ENCODE assay signal across 8 mouse cellular contexts in genomic region chr12:80153687-80154326, GRCm38 (mm10). TPM values are rescaled to one million over a fixed set of nuclear protein-coding genes. Genes with fewer than 3 reads are reported as not detected.
DNase-seq lines count a peak whose midpoint lies in the region; ATAC-seq and TF ChIP-seq lines count a peak whose summit lies in the region.

No protein-coding gene starts in this region.

- peaks cover 2% of the 10 kb centered on the region; the same call in 1 of the 2 replicates for H3K9me3 ChIP-seq in liver, embryonic 14.5 days (ENCODE audit: control insufficient read depth, low read length)

- no peaks in the 10 kb centered on the region for H3K36me3 ChIP-seq in liver, embryonic 14.5 days (replicated peaks; ENCODE audit: control insufficient read depth, insufficient read depth, low read depth)

- no peaks in the 10 kb centered on the region for H3K4me1 ChIP-seq in embryonic fibroblast, embryonic 13.5 days (ENCODE audit: control insufficient read depth, insufficient read depth, low read length)
- H3K4me1 ChIP-seq in liver, embryonic 14.5 days (replicated peaks; ENCODE audit: control insufficient read depth in 2 of 2, insufficient read depth in 2 of 2, low read length in 1 of 2) = peaks cover 0 to 2% of the 10 kb centered on the region in 2 experiments; a peak in 2 of 4 replicates

- peak; percentile 74 for DNase-seq in CD4-positive, CD25-positive, alpha-beta regulatory T cell, adult 2 months (ENCODE audit: low read depth, low spot score)
- no peak for DNase-seq in left cerebral cortex, adult 2 months (ENCODE audit: extremely low spot score in 1 of 2, low spot score in 2 of 2)
- DNase-seq in left cerebral cortex, adult 8-10 months (ENCODE audit: low spot score in 2 of 2) = no peak
- peak; percentile 70 for DNase-seq in adrenal gland, postnatal 10 days
- peak in 2 of 3 experiments; percentile 42 to 48 for DNase-seq in liver, embryonic 14.5 days (ENCODE audit: low read depth in 3 of 3, low spot score in 3 of 3)
- peak; percentile 49 for DNase-seq in skeletal muscle tissue, adult 2 months (ENCODE audit: low read depth, low spot score)

- intact Hi-C loops in left cerebral cortex, adult 2 months (cut with DNase I) = loop anchor here (2.0 to 10.0 kb wide), 2 partner anchors 311 to 571 kb away; partner anchors contain the start of gene Exd2

- H3K27me3 ChIP-seq in liver, embryonic 14.5 days (ENCODE audit: control insufficient read depth, insufficient read depth, low read length) = no peaks in the 10 kb centered on the region

- H3K27ac ChIP-seq in left cerebral cortex, adult 2 months = no peak overlapping the region
- no peak overlapping the region for H3K27ac ChIP-seq in embryonic fibroblast, embryonic 13.5 days (ENCODE audit: insufficient read depth, low read length)
- no peak overlapping the region for H3K27ac ChIP-seq in liver, embryonic 14.5 days

- no peak for TF ChIP-seq POLR2A in embryonic fibroblast, embryonic 13.5 days (IDR thresholded peaks at IDR 0.05; ENCODE audit: low read depth, low read length)

- H3K4me3 ChIP-seq in left cerebral cortex, adult 2 months = no peak overlapping the region
- no peak overlapping the region for H3K4me3 ChIP-seq in embryonic fibroblast, embryonic 13.5 days (ENCODE audit: insufficient read depth, low read length)
- H3K4me3 ChIP-seq in liver, embryonic 14.5 days (ENCODE audit: insufficient read depth in 1 of 2, low read depth in 2 of 2, low read length in 2 of 2) = no peak overlapping the region

- ATAC-seq in CD4-positive, CD25-positive, alpha-beta regulatory T cell, adult 4 months = no peak
- ATAC-seq in liver, embryonic 14.5 days (ENCODE audit: insufficient read depth) = no peak

- no peak overlapping the region for H3K9ac ChIP-seq in liver, embryonic 14.5 days (replicated peaks)

- no peak for TF ChIP-seq EP300 in liver, embryonic 14.5 days (IDR thresholded peaks at IDR 0.05; ENCODE audit: low read depth)

- peak overlapping the region; percentile 22; the same call in 1 of the 2 replicates for H3K4me2 ChIP-seq in liver, embryonic 14.5 days (ENCODE audit: low read depth)

- WGBS in liver, embryonic 14.5 days (ENCODE audit: insufficient replicate concordance) = 26% methylated on average over 10 of the region's 10 CpGs

- peak; percentile 79 for TF ChIP-seq CTCF in left cerebral cortex, adult 2 months (IDR thresholded peaks at IDR 0.05)
- TF ChIP-seq CTCF in embryonic fibroblast, embryonic 13.5 days (IDR thresholded peaks at IDR 0.05; ENCODE audit: borderline replicate concordance, insufficient read depth, low read length) = peak; percentile 61; the same call in 1 of the 2 replicates
- peak; percentile 79 for TF ChIP-seq CTCF in liver, embryonic 14.5 days (IDR thresholded peaks at IDR 0.05; ENCODE audit: low read depth)

RNA-seq across cellular contexts. Expression of gene Zfp36l1, which starts 41.0 kb away (rescaled TPM):
- 100 to 1,000 TPM; 139 to 188 TPM for polyA plus RNA-seq in CD4-positive, CD25-positive, alpha-beta regulatory T cell, adult 4 months (2017; shearing (Covaris generic))
- total RNA-seq in left cerebral cortex, adult 2 months (2021) = 10 to 100 TPM; 32.7 to 39.2 TPM
- 10 to 100 TPM; 26.7 to 46.5 (median 33.3) TPM for total RNA-seq in left cerebral cortex, adult 8-10 months (2022)
- total RNA-seq in adrenal gland, postnatal 10 days (2021) = 100 to 1,000 TPM; 190 to 228 TPM
- 72.6 and 139 TPM in 2 replicates for polyA plus RNA-seq in embryonic fibroblast, embryonic 13.5 days (2011; ENCODE audit: insufficient read length, low read depth, missing spikeins)
- 19.4 and 23.5 TPM in 2 replicates for polyA plus RNA-seq in liver, embryonic 14.5 days (2012; rRNA removed)
- 22.7 and 28.5 TPM in 2 replicates for polyA plus RNA-seq in liver, embryonic 14.5 days (2014; fragmentation: Nextera tagmentation; extraction: Ambion mirVana)

Comparison
In these comparisons a context has a peak if more than half of its experiments do, and no peak if none do; other contexts are left out.
1. DNase-seq: peak in CD4-positive, CD25-positive, alpha-beta regulatory T cell, adult 2 months (single experiment), adrenal gland, postnatal 10 days (single experiment), liver, embryonic 14.5 days (2 of 3) and skeletal muscle tissue, adult 2 months (single experiment); none in left cerebral cortex, adult 2 months (0 of 2) and left cerebral cortex, adult 8-10 months (0 of 2).
2. RNA of gene Zfp36l1, which starts 41.0 kb away (total RNA-seq): 190 to 228 TPM in adrenal gland, postnatal 10 days; 32.7 to 39.2 TPM in left cerebral cortex, adult 2 months and 26.7 to 46.5 TPM in left cerebral cortex, adult 8-10 months; every median in the first group is over 4 times any median in the second.
3. Peak in every context shown above with its lines, with median percentiles within 50 percentile points of each other: CTCF ChIP-seq.